Mouse (Mus musculus) lung, embryonic 15.5 days (tissue): ENCODE data around the gene E130114P18Rik. TPM values are rescaled to one million over a fixed set of nuclear protein-coding genes. Genes with fewer than 3 reads are reported as not detected.
A peak's percentile ranks its signal among the peaks of the same experiment; 100 is the strongest.

ENCODE experiments used
- ATAC-seq: fragments of 200-750 bp; cut with Nextera tagmentation; 2 replicates; pipeline ENCODE4 v1.8.0; 2017; ENCODE audit warnings: moderate number of reproducible peaks, borderline replicate concordance; ENCODE audit not compliant: low FRiP score, low TSS enrichment; ENCODE audit errors: extremely low read depth
- H3K27ac ChIP-seq: fragments of 300-500 bp; sonication (generic); 2 replicates; pipeline ENCODE4 v1.5.1; 2015; ENCODE audit warnings: moderate library complexity, mild to moderate bottlenecking, inconsistent platforms
- H3K27me3 ChIP-seq: fragments of 300-500 bp; sonication (generic); 2 replicates; pipeline ENCODE4 v1.6.1; 2015; ENCODE audit warnings: inconsistent platforms
- H3K36me3 ChIP-seq: fragments of 300-500 bp; sonication (generic); 2 replicates; pipeline ENCODE4 v1.6.1; 2015; ENCODE audit warnings: inconsistent platforms
- H3K4me1 ChIP-seq: fragments of 300-500 bp; sonication (generic); 2 replicates; pipeline ENCODE4 v1.6.1; 2015; ENCODE audit warnings: inconsistent platforms
- H3K4me2 ChIP-seq: fragments of 300-500 bp; sonication (generic); 2 replicates; pipeline ENCODE4 v1.6.1; 2015; ENCODE audit warnings: inconsistent platforms, mild to moderate bottlenecking, moderate library complexity
- H3K4me3 ChIP-seq: fragments of 300-500 bp; sonication (generic); 2 replicates; pipeline ENCODE4 v1.5.1; 2015; ENCODE audit warnings: mild to moderate bottlenecking, inconsistent platforms
- H3K9ac ChIP-seq: fragments of 300-500 bp; sonication (generic); 2 replicates; pipeline ENCODE4 v1.6.1; 2015; ENCODE audit warnings: inconsistent platforms
- H3K9me3 ChIP-seq: fragments of 300-500 bp; sonication (generic); 2 replicates; pipeline ENCODE4 v1.6.1; 2016; ENCODE audit warnings: inconsistent platforms
- WGBS: fragments of 180-500 bp; shearing (Covaris S2); methylation state at CpG from one replicate; pipeline ENCODE4 v1.1.7; 2015; 5-methylcytosine and 5-hydroxymethylcytosine counted together
- polyA plus RNA-seq: library from polyadenylated mRNA; unstranded; fragments of >200 nt; fragmentation: Nextera tagmentation; extraction: Ambion mirVana; gene quantifications from 2 replicates; pipeline ENCODE4 v1.2.1, GENCODE M21; 2015

Gene E130114P18Rik
- polyA plus RNA-seq, 1 experiment from 2014 or later: 0.44 TPM

- 74% methylated on average over 7 of the region's 7 CpGs for WGBS
- Histone ChIP-seq H3K9ac (no peak overlapping the region), H3K27me3 (no peaks in the 10 kb centered on the region), H3K4me3 (no peak overlapping the region), H3K36me3 (no peaks in the 10 kb centered on the region), H3K4me2 (no peak overlapping the region), H3K4me1 (no peaks in the 10 kb centered on the region), H3K9me3 (no peaks in the 10 kb centered on the region), H3K27ac (no peak overlapping the region)
- no peak for ATAC-seq
Observed at GRCm38 (mm10) chr4:97696684-97697615, 80.9 kb downstream of the E130114P18Rik start.

DNA sequence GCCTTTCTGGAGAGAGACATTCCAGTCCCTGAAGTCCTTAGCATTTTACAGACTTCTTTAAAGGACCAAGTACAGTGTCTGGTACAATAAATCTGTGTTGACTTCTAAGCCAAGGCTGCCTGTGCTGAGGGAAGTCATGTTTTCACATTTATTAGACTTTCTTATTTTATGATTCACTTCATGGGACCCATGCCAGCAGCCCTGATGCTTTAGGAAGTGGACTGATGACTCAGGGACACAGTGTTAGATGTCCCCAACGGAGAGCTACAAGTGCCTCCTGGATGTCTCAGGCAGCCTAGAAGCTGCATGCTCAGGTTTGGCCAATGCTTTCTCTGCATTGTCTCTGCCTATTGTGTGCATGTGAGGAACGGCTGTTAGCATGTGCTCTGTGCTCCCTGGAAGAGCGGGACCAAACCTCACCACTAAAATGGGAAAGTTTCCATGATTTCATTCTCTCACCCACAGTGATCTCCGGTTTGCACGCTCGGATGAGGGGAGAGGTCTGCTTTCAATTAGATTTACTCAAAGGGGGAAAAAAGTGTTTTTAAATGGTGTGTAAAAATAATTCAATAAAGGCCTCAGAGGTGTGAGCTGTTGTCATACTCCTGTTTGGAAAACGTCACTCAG, 82.4 kb downstream of the E130114P18Rik start:
- Histone ChIP-seq H3K27ac (no peak overlapping the region), H3K4me1 (peaks cover 4% of the 10 kb centered on the region), H3K9me3 (no peaks in the 10 kb centered on the region), H3K27me3 (no peaks in the 10 kb centered on the region), H3K4me3 (no peak overlapping the region), H3K36me3 (no peaks in the 10 kb centered on the region), H3K9ac (no peak overlapping the region), H3K4me2 (no peak overlapping the region)
- no peak for ATAC-seq
- 72% methylated on average over 7 of the region's 7 CpGs for WGBS

GRCm38 (mm10) chr4:97693931-97694330, 83.9 kb downstream of the E130114P18Rik start:
- H3K27me3 ChIP-seq: no peaks in the 10 kb centered on the region
- no peak overlapping the region for H3K9ac ChIP-seq
- H3K27ac ChIP-seq: no peak overlapping the region
- no peaks in the 10 kb centered on the region for H3K36me3 ChIP-seq
- H3K4me1 ChIP-seq: peaks cover 17% of the 10 kb centered on the region
- WGBS: 74% methylated on average over 4 of the region's 4 CpGs
- H3K4me2 ChIP-seq: no peak overlapping the region
- H3K9me3 ChIP-seq: no peaks in the 10 kb centered on the region
- ATAC-seq: no peak
- H3K4me3 ChIP-seq: no peak overlapping the region

GRCm38 (mm10) chr4:97693054-97693453, 84.8 kb downstream of the E130114P18Rik start:
- no peak overlapping the region for H3K27ac ChIP-seq
- WGBS: 86% methylated on average over 4 of the region's 4 CpGs
- no peak for ATAC-seq
- H3K9ac ChIP-seq: no peak overlapping the region
- no peaks in the 10 kb centered on the region for H3K27me3 ChIP-seq
- no peak overlapping the region for H3K4me2 ChIP-seq
- H3K36me3 ChIP-seq: no peaks in the 10 kb centered on the region
- peaks cover 17% of the 10 kb centered on the region for H3K4me1 ChIP-seq
- H3K4me3 ChIP-seq: no peak overlapping the region
- H3K9me3 ChIP-seq: no peaks in the 10 kb centered on the region

GRCm38 (mm10) chr4:97690384-97690766, 87.5 kb downstream of the E130114P18Rik start:
- ATAC-seq: peak; percentile 80

DNA sequence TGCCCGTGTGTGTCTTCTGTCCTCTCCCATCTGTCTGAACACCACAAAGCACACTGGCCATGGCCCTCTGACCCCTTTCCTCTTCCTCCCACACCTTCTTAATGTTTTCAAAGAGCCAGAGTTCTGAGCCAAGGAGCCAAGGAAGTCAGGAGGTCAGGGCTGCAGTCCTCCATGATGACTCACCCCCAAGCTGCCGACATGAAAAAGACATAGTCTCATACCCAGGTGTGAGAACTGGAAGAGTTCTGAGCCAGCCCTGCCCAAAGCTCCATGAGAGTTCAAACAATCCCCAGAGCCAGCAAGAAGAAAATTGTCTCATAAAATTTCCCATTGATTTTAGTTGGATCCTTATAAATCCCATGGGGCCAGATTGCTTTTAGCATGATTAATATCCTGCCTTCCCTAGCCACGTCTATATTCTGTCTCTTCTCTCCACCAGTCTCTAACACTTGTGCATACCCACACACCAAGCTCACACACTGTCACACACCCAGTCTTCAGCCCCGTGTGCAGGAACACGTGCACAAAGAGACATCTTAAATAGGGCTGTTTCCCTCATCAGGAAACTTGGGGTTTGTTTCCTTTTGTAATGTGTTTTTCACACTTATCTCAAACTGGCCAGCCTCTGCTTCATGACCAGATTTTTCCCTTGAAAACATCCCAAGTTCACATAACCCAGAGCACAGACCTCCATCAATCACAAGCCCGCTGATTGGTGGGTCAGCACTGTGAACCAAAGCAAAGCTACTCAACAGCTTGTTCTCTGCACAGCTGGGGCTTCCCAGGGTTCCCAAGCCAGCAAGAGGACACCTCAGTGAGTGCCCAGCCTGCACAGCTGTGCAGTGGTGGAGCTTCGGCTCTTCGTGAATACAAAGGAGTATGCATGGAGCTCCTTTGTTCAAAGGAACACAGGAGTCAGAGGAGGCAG, 88.2 kb downstream of the E130114P18Rik start:
- peak; percentile 93 for ATAC-seq
- H3K4me3 ChIP-seq: no peak overlapping the region
- H3K4me2 ChIP-seq: no peak overlapping the region
- no peaks in the 10 kb centered on the region for H3K36me3 ChIP-seq
- peak overlapping the region; percentile 60 for H3K27ac ChIP-seq
- 33% methylated on average over 8 of the region's 8 CpGs for WGBS
- H3K9ac ChIP-seq: no peak overlapping the region
- peaks cover 17% of the 10 kb centered on the region for H3K4me1 ChIP-seq
- H3K27me3 ChIP-seq: no peaks in the 10 kb centered on the region
- H3K9me3 ChIP-seq: no peaks in the 10 kb centered on the region

More at GRCm38 (mm10) chr4:97690384-97690766, 87.5 kb downstream of the E130114P18Rik start:
- Histone ChIP-seq H3K9ac (no peak overlapping the region), H3K27ac (peak overlapping the region; percentile 60), H3K4me1 (peaks cover 17% of the 10 kb centered on the region), H3K4me3 (no peak overlapping the region), H3K27me3 (no peaks in the 10 kb centered on the region), H3K36me3 (no peaks in the 10 kb centered on the region), H3K4me2 (no peak overlapping the region), H3K9me3 (no peaks in the 10 kb centered on the region)
- 38% methylated on average over 7 of the region's 7 CpGs for WGBS

DNA sequence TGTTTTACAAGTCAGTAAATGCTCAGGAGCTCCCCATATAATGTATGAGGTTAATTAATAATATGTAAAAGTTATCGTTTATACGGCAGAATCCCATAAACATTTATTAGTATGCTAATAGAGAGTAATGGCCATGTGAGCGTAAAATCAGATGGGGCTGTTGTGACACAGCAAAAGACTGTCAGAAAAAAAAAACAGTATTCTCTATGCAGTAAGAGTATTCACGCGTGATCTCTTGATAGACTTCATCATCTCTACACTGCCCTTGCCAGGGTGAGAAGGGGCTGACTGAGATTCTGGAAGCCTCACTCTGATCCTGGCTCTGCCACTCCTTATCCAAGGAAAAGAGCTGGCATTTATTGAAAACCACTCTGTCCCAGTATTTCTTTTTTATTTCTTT, 91.9 kb downstream of the E130114P18Rik start:
- H3K9me3 ChIP-seq: no peaks in the 10 kb centered on the region
- H3K9ac ChIP-seq: no peak overlapping the region
- no peak overlapping the region for H3K27ac ChIP-seq
- no peak overlapping the region for H3K4me3 ChIP-seq
- peaks cover 17% of the 10 kb centered on the region for H3K4me1 ChIP-seq
- H3K36me3 ChIP-seq: no peaks in the 10 kb centered on the region
- H3K4me2 ChIP-seq: no peak overlapping the region
- no peak for ATAC-seq
- WGBS: 89% methylated on average over 5 of the region's 5 CpGs
- no peaks in the 10 kb centered on the region for H3K27me3 ChIP-seq

- Histone ChIP-seq H3K4me2 (no peak overlapping the region), H3K9me3 (no peaks in the 10 kb centered on the region), H3K36me3 (no peaks in the 10 kb centered on the region), H3K27me3 (no peaks in the 10 kb centered on the region), H3K27ac (no peak overlapping the region), H3K4me3 (no peak overlapping the region), H3K9ac (no peak overlapping the region), H3K4me1 (peaks cover 6% of the 10 kb centered on the region; the same call in 1 of the 2 replicates)
- ATAC-seq: no peak
- WGBS: 26% methylated on average over 2 of the region's 2 CpGs
Observed at GRCm38 (mm10) chr4:97676579-97676937, 101.3 kb downstream of the E130114P18Rik start.

GRCm38 (mm10) chr4:97675741-97676578, 101.9 kb downstream of the E130114P18Rik start:
- H3K27ac ChIP-seq: no peak overlapping the region
- H3K9ac ChIP-seq: no peak overlapping the region
- H3K36me3 ChIP-seq: no peaks in the 10 kb centered on the region
- H3K27me3 ChIP-seq: no peaks in the 10 kb centered on the region
- no peaks in the 10 kb centered on the region for H3K9me3 ChIP-seq
- 32% methylated on average over 16 of the region's 16 CpGs for WGBS
- H3K4me2 ChIP-seq: 0 out of 2 replicates have a peak overlapping the region, but pooled peaks have one; percentile 23
- ATAC-seq: no peak
- no peak overlapping the region for H3K4me3 ChIP-seq
- peaks cover 6% of the 10 kb centered on the region; the same call in 1 of the 2 replicates for H3K4me1 ChIP-seq

GRCm38 (mm10) chr4:97673854-97674510, 103.9 kb downstream of the E130114P18Rik start:
- no peak overlapping the region for H3K4me2 ChIP-seq
- ATAC-seq: no peak
- H3K4me3 ChIP-seq: no peak overlapping the region
- H3K9me3 ChIP-seq: no peaks in the 10 kb centered on the region
- H3K27me3 ChIP-seq: no peaks in the 10 kb centered on the region
- 43% methylated on average over 6 of the region's 6 CpGs for WGBS
- no peak overlapping the region; the same call in 1 of the 2 replicates for H3K27ac ChIP-seq
- peaks cover 6% of the 10 kb centered on the region; the same call in 1 of the 2 replicates for H3K4me1 ChIP-seq
- H3K36me3 ChIP-seq: no peaks in the 10 kb centered on the region
- no peak overlapping the region for H3K9ac ChIP-seq
